Mouse (Mus musculus): ENCODE measurements at regions not wholly inside any gene's neighbourhood (a gene's known extent, or its start where the extent isn't known, plus 50 kb on each side); places are given as distances from the start of the nearest gene placed in this dataset.

DNA sequence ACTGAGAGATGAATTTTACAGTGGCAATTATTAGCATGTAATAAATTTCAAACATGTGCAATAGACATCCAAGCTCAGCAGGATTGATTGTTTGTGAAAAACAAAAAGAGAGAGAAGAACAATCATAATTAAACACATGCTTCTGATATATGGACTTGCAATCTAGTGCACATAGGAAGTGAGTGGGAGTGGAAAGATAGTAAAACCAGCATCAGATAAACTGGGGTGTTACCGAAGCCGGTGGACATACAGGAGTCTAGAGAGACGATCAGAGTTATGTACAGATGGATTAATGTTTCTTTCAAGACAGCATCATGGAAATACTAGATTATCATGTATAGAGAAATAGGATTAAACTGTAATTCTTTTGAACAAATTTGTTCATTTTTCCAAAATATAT, 263.8 kb downstream of the Epha7 start:
- TF ChIP-seq CTCF (conservative IDR thresholded peaks at IDR 0.05 in 1 of 2, IDR thresholded peaks at IDR 0.05 in 1 of 2; ENCODE audit: low read depth in 2 of 2, low read length in 2 of 2) (no peak), POLR2A (IDR thresholded peaks at IDR 0.05; ENCODE audit: low read depth, low read length) (no peak), MAX (IDR thresholded peaks at IDR 0.05; ENCODE audit: low read length) (no peak), HCFC1 (IDR thresholded peaks at IDR 0.05; ENCODE audit: low read depth, low read length) (no peak), SIN3A (IDR thresholded peaks at IDR 0.05; ENCODE audit: low read length) (no peak), EP300 (IDR thresholded peaks at IDR 0.05; ENCODE audit: low read length) (no peak), ZC3H11A (IDR thresholded peaks at IDR 0.05; ENCODE audit: low read depth, low read length) (no peak), TBP (conservative IDR thresholded peaks at IDR 0.05; ENCODE audit: low read depth, low read length) (no peak), MAFK (IDR thresholded peaks at IDR 0.05; ENCODE audit: insufficient replicate concordance, low read length) (no peak), CHD2 (IDR thresholded peaks at IDR 0.05; ENCODE audit: low read length) (no peak), POLR2AphosphoS2 (IDR thresholded peaks at IDR 0.05; ENCODE audit: low read depth, low read length) (no peak)

Data from CH12.LX (cell line).